Mouse (Mus musculus) erythroblast, adult 5-6 weeks (primary cell): Measurements from ENCODE around the gene Vkorc1l1. TPM values are rescaled to one million over a fixed set of nuclear protein-coding genes. Genes with fewer than 3 reads are reported as not detected.

ENCODE experiments used
- ATAC-seq: replicated peaks from 2 replicates; pipeline ENCODE4 v1.8.0; 2016; ENCODE audit warnings: moderate number of reproducible peaks, mild to moderate bottlenecking, moderate TSS enrichment, inconsistent platforms; ENCODE audit not compliant: poor library complexity, low FRiP score, severe bottlenecking
- total RNA-seq, 2 experiments: library from RNA; stranded (forward) in 1 of 2; stranded (reverse) in 1 of 2; fragments of 150-400 nt in 1 of 2; fragments of 200-764, 138-1000 nt in 1 of 2; gene quantifications; 2 replicates each; pipeline versions ENCODE4 v1.2.3 to v1.2.4; 2015 to 2017; ENCODE audit warnings: low replicate concordance in 2 of 2

The Vkorc1l1 gene
- total RNA-seq, 2 experiments from 2014 or later, result 27.2 to 39.8 TPM

DNA sequence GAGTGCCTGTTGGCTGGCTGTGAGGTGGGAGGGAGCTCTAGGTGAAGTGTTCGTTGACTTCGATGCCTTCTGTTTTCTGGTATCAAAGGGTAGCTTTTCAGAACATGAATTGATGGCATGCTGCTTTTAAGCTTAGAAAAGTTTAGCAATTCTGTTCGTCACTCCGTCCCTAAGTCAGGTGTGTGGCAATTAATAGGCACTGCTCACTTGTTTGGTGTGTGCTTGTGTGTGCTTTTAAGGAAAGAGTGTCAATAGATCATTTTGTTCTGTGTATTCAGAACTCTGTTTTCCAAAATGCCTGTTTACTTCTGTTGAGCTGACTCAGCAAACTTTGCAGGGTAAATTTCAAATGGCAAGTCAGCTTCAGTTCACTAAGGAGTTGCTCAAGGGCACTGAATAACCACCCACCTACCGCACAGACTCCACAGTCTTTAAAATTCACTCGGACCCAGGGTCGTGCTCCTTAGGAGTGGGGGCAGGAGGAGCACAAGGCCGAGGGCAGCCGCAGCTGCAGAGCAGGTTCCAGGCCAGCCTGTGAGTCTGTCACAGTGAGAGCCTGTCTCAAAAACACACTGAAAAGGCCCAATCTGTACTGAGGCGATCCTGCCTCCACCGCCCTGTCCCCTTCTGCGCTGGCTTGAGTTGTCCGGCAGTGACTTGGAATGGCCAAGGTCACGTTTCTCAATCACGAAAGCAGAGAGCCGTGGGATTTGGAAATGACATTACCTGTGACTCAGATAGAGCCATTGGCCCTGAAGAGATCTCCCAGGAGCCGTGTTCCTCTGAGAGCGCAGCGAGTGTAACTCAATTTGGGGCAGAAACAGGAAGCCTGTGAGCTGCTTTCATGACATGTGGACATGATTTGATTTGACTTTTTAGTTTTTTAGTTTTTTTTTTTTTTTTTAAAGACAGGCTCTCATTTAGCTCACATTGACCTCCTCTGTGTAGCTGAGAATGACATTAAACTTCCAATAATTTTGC is 89.9 kb downstream of the Vkorc1l1 start:
- no peak for ATAC-seq

DNA sequence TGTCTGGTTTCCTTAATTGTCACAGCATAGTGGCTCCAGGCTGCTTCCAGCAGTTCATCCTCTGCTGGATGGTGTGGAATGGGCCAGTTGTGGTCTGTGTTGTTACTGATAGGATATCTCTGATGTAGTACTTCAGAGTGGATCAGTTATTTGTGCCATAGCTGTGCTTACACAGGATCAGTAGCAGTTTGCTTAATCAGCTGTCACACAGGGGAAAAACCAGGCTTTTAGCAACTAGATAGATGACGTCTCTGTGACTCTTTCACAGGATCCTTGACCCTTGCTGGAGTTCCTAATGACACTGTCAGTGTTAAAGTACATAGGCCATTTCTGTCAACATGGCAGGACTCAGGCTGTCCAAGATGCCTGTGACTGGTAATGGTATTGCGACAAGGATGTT is 92.1 kb downstream of the Vkorc1l1 start:
- no peak for ATAC-seq

Other genes starting within 250 kb of the Vkorc1l1 start
- gene Sept14, start 233.5 kb upstream of the Vkorc1l1 start, total RNA-seq (2015; ENCODE audit: low replicate concordance), result not detected in 2 replicates
- gene Sept14, start 233.5 kb upstream of the Vkorc1l1 start, total RNA-seq (2017; ENCODE audit: low replicate concordance), result not detected in 2 replicates
- gene Mrps17, start 226.5 kb upstream of the Vkorc1l1 start, total RNA-seq (2015; ENCODE audit: low replicate concordance), result 26.1 and 70.1 TPM in 2 replicates
- 10.6 and 17.0 TPM in 2 replicates for gene Mrps17, start 226.5 kb upstream of the Vkorc1l1 start, total RNA-seq (2017; ENCODE audit: low replicate concordance)
- gene Nipsnap2, start 216.9 kb upstream of the Vkorc1l1 start, total RNA-seq (2015; ENCODE audit: low replicate concordance), result 7.9 and 12.3 TPM in 2 replicates
- gene Nipsnap2, start 216.9 kb upstream of the Vkorc1l1 start, total RNA-seq (2017; ENCODE audit: low replicate concordance), result 5.4 and 9.5 TPM in 2 replicates
- gene Psph, start 154.5 kb upstream of the Vkorc1l1 start, total RNA-seq (2015; ENCODE audit: low replicate concordance), result 8.5 and 9.2 TPM in 2 replicates
- 4.6 and 6.2 TPM in 2 replicates for gene Psph, start 154.5 kb upstream of the Vkorc1l1 start, total RNA-seq (2017; ENCODE audit: low replicate concordance)
- 0.96 and 1.7 TPM in 2 replicates for gene Sumf2, start 95.0 kb upstream of the Vkorc1l1 start, total RNA-seq (2015; ENCODE audit: low replicate concordance)
- gene Sumf2, start 95.0 kb upstream of the Vkorc1l1 start, total RNA-seq (2017; ENCODE audit: low replicate concordance), result 3.6 and 5.4 TPM in 2 replicates
- 105 and 122 TPM in 2 replicates for gene Chchd2, start 54.5 kb upstream of the Vkorc1l1 start, total RNA-seq (2015; ENCODE audit: low replicate concordance)
- gene Chchd2, start 54.5 kb upstream of the Vkorc1l1 start, total RNA-seq (2017; ENCODE audit: low replicate concordance), result 41.2 and 119 TPM in 2 replicates
- gene Zbed5, start 46.2 kb upstream of the Vkorc1l1 start, total RNA-seq (2015; ENCODE audit: low replicate concordance), result 1.3 TPM in 1 of 2 replicates, not detected in the other
- 0.68 TPM in 1 of 2 replicates, not detected in the other for gene Zbed5, start 46.2 kb upstream of the Vkorc1l1 start, total RNA-seq (2017; ENCODE audit: low replicate concordance)
- gene Phkg1, start 43.4 kb upstream of the Vkorc1l1 start, total RNA-seq (2015; ENCODE audit: low replicate concordance), result not detected in 2 replicates
- not detected in 2 replicates for gene Phkg1, start 43.4 kb upstream of the Vkorc1l1 start, total RNA-seq (2017; ENCODE audit: low replicate concordance)
- gene Nupr1l, start 33.4 kb upstream of the Vkorc1l1 start, total RNA-seq (2015; ENCODE audit: low replicate concordance), result not detected in 2 replicates
- not detected in 2 replicates for gene Nupr1l, start 33.4 kb upstream of the Vkorc1l1 start, total RNA-seq (2017; ENCODE audit: low replicate concordance)
- 22.1 and 25.5 TPM in 2 replicates for gene Gusb, start 61.1 kb downstream of the Vkorc1l1 start, total RNA-seq (2015; ENCODE audit: low replicate concordance)
- gene Gusb, start 61.1 kb downstream of the Vkorc1l1 start, total RNA-seq (2017; ENCODE audit: low replicate concordance), result 8.9 and 13.4 TPM in 2 replicates
- 1.9 and 11.3 TPM in 2 replicates for gene Asl, start 87.3 kb downstream of the Vkorc1l1 start, total RNA-seq (2015; ENCODE audit: low replicate concordance)
- 2.0 and 2.6 TPM in 2 replicates for gene Asl, start 87.3 kb downstream of the Vkorc1l1 start, total RNA-seq (2017; ENCODE audit: low replicate concordance)
- 9.2 and 16.5 TPM in 2 replicates for gene Crcp, start 87.3 kb downstream of the Vkorc1l1 start, total RNA-seq (2015; ENCODE audit: low replicate concordance)
- gene Crcp, start 87.3 kb downstream of the Vkorc1l1 start, total RNA-seq (2017; ENCODE audit: low replicate concordance), result 18.7 and 21.6 TPM in 2 replicates
- gene Tpst1, start 131.4 kb downstream of the Vkorc1l1 start, total RNA-seq (2015; ENCODE audit: low replicate concordance), result 7.9 and 14.4 TPM in 2 replicates
- 2.1 and 3.5 TPM in 2 replicates for gene Tpst1, start 131.4 kb downstream of the Vkorc1l1 start, total RNA-seq (2017; ENCODE audit: low replicate concordance)
- 0.96 and 2.3 TPM in 2 replicates for gene Kctd7, start 202.9 kb downstream of the Vkorc1l1 start, total RNA-seq (2015; ENCODE audit: low replicate concordance)
- 1.3 and 2.0 TPM in 2 replicates for gene Kctd7, start 202.9 kb downstream of the Vkorc1l1 start, total RNA-seq (2017; ENCODE audit: low replicate concordance)
- gene Rabgef1, start 229.8 kb downstream of the Vkorc1l1 start, total RNA-seq (2015; ENCODE audit: low replicate concordance), result 15.7 and 43.2 TPM in 2 replicates
- gene Rabgef1, start 229.8 kb downstream of the Vkorc1l1 start, total RNA-seq (2017; ENCODE audit: low replicate concordance), result 40.7 and 47.1 TPM in 2 replicates